Mouse (Mus musculus) E14TG2a.4 (cell line): ENCODE results near the gene Eps8l1.
"Not testable (repeated sequence)": the region's sequence is repeated elsewhere in the genome, so short reads cannot be mapped to it uniquely, and the experiment has no call there.

Source experiments
- H3K27me3 ChIP-seq: 2 replicates; pipeline ENCODE4 v1.6.1; 2014; ENCODE audit warnings: low read length, control low read depth; ENCODE audit not compliant: insufficient read depth
- H3K36me3 ChIP-seq: 2 replicates; pipeline ENCODE4 v1.6.1; 2014; ENCODE audit warnings: low read length, control low read depth; ENCODE audit not compliant: insufficient read depth
- H3K4me1 ChIP-seq: replicated peaks from 2 replicates; pipeline ENCODE4 v1.6.1; 2014; ENCODE audit warnings: low read depth, low read length, control low read depth
- H3K4me3 ChIP-seq: replicated peaks from 2 replicates; pipeline ENCODE4 v1.5.1; 2014; ENCODE audit warnings: mild to moderate bottlenecking, low read length
- H3K9me3 ChIP-seq: 2 replicates; pipeline ENCODE4 v1.6.1; 2014; ENCODE audit warnings: low read length, control low read depth
- CTCF ChIP-seq: conservative IDR thresholded peaks from 2 replicates; pipeline ENCODE4 v1.5.1; 2014; ENCODE audit warnings: low read length
- NANOG ChIP-seq: IDR thresholded peaks from 2 replicates; pipeline ENCODE4 v1.6.1; 2014; ENCODE audit warnings: borderline replicate concordance, low read length, mixed read lengths
- POU5F1 ChIP-seq: IDR thresholded peaks from 2 replicates; pipeline ENCODE4 v1.6.1; 2014; ENCODE audit warnings: low read length, borderline replicate concordance

The Eps8l1 gene

GRCm38 (mm10) chr7:4518487-4518886 is 58.0 kb downstream of the Eps8l1 start:
- Histone ChIP-seq H3K27me3 (peaks cover 29% of the 10 kb centered on the region), H3K4me1 (peaks cover 77% of the 10 kb centered on the region), H3K4me3 (no peak overlapping the region), H3K9me3 (no peaks in the 10 kb centered on the region), H3K36me3 (peaks cover 25% of the 10 kb centered on the region)
- no peak for TF ChIP-seq NANOG
- TF ChIP-seq CTCF, result no peak
- no peak for TF ChIP-seq POU5F1

DNA sequence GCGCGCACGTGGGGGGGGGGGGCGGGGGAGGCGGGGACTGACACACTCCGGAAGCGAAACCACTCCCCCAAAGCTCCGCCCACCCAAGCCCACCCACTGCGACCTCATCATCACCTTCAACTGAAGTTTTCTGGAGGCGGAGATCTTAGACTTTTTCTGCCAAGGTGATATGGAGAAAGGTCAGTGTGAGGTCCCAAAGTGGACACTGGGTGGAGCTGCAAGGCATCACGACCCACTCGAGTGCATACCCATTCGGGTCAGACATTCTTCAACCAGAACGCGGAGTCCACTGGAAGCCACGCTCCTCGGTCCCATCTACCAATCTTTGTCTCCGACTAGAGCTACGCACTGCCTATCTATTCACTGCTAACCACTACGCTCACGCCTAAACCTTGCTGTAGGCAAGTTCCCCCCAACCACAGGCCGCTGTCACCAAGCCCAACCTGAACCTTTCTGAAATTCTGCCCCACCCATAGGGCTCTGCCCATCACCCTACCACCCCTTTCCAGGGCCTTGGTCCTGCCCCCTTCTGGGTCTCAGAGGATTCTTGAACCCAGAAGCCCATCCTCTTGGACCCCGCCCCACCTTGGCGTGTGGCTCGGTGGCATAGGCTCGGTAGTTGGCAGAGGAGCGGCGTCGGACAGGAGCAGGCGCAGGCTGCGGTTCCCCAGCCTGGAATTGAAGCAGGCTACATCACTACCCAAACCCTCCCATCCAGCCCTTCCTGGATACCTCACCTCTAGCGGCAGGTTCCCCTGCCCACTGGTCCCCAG is 60.9 kb downstream of the Eps8l1 start:
- Histone ChIP-seq H3K4me3 (peak overlapping the region; percentile 61), H3K9me3 (0 out of 2 replicates have a peak, but pooled peaks cover 3% of the 10 kb centered on the region), H3K36me3 (peaks cover 30% of the 10 kb centered on the region), H3K4me1 (peaks cover 60% of the 10 kb centered on the region), H3K27me3 (peaks cover 26% of the 10 kb centered on the region)
- TF ChIP-seq POU5F1, result no peak
- no peak for TF ChIP-seq CTCF
- TF ChIP-seq NANOG, result no peak

DNA sequence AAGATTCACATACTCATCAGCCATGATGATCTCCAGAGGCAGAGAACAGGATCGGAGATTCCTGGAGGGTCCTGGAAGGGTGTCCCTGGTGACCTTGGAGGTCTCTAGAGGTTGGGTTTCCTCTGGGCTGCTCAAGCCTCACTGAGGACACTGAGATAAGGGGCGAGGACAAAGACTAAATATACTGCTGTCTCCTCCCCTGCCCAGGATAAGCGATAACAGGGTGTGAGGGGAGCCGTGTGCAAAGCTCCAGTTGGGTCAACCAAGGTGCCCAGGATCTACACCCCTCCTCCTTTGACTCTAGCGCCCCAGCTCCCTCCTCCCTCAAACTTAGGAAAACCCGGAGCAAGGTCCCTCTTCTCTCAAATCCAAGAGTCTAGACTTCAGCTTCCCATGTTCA is 61.8 kb downstream of the Eps8l1 start:
- Histone ChIP-seq H3K36me3 (peaks cover 30% of the 10 kb centered on the region), H3K4me3 (peak overlapping the region; percentile 35; the same call in 1 of the 2 replicates), H3K4me1 (peaks cover 59% of the 10 kb centered on the region), H3K9me3 (0 out of 2 replicates have a peak, but pooled peaks cover 3% of the 10 kb centered on the region), H3K27me3 (peaks cover 26% of the 10 kb centered on the region)
- TF ChIP-seq POU5F1 (no peak), NANOG (no peak), CTCF (no peak)

- H3K4me1 ChIP-seq, result peaks cover 66% of the 10 kb centered on the region
- H3K36me3 ChIP-seq, result peaks cover 23% of the 10 kb centered on the region
- peak overlapping the region; percentile 35 for H3K4me3 ChIP-seq
- no peak for TF ChIP-seq NANOG
- TF ChIP-seq POU5F1, result no peak
- TF ChIP-seq CTCF, result no peak
- peaks cover 26% of the 10 kb centered on the region for H3K27me3 ChIP-seq
- H3K9me3 ChIP-seq, result 0 out of 2 replicates have a peak, but pooled peaks cover 3% of the 10 kb centered on the region
Observed at GRCm38 (mm10) chr7:4523205-4524130, 63.0 kb downstream of the Eps8l1 start.

GRCm38 (mm10) chr7:4524212-4524922 is 63.9 kb downstream of the Eps8l1 start, which contains the start of gene Tnni3:
Tnni3 (minus strand) TSS chr7:4524229.
- H3K9me3 ChIP-seq, result not testable (repeated sequence)
- Histone ChIP-seq H3K27me3 (peaks cover 26% of the 10 kb centered on the region), H3K36me3 (peaks cover 16% of the 10 kb centered on the region), H3K4me1 (peaks cover 67% of the 10 kb centered on the region), H3K4me3 (peak within 1 kb of the TSS; percentile 35)
- peak; percentile 57 for TF ChIP-seq CTCF

DNA sequence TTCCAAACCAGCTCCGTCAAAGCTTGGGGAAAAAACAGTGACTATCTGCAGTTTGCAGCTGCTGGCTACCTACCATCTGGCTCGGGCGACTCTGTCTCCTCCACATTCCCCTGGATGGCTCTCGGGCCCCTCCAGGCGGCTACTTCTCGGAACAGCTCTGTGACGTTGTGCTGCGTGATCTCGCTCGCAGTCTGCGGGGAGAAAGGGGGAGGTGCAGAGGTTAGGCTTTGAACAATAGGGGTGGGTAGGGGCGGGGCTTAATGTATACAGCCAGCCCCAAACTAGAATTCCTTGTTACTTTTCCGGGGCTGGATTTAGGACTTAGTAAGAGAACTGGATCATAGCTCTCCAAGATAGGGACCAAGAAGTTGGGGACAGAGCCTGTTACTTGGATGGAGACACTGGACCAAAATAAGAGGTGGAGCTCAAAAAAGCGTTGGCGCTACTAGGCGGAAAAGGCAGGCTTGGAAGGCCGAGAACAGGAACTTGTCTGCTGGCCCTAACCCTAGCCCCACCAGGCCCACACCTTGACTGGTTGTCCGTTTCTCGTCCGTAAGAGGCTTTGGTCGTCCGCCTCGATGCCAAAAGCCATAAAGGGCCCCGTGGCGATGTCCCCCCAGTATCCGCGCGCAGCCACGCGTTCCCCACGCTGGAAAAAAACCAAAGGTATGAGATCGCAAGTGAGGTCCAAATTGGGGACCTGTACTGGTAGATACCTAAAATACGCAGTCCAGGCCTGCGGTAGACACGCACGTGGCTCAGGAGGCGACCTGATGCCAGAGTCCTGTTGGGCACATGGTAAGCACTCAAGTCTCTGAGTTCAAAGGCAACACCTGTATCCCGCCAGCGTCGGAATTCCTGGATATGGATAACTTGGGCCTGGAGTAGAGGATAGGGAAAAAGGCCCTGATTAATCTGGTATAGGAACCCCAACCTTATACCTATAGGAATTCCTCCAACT is 66.1 kb downstream of the Eps8l1 start:
- Histone ChIP-seq H3K36me3 (peaks cover 4% of the 10 kb centered on the region), H3K9me3 (0 out of 2 replicates have a peak, but pooled peaks cover 3% of the 10 kb centered on the region), H3K4me1 (peaks cover 72% of the 10 kb centered on the region), H3K27me3 (peaks cover 12% of the 10 kb centered on the region), H3K4me3 (peak overlapping the region; percentile 73)
- no peak for TF ChIP-seq NANOG
- peak; percentile 61 for TF ChIP-seq CTCF
- no peak for TF ChIP-seq POU5F1

GRCm38 (mm10) chr7:4527302-4527689 is 66.8 kb downstream of the Eps8l1 start:
- peaks cover 4% of the 10 kb centered on the region for H3K36me3 ChIP-seq
- H3K4me3 ChIP-seq, result peak overlapping the region; percentile 73
- H3K9me3 ChIP-seq, result 0 out of 2 replicates have a peak, but pooled peaks cover 3% of the 10 kb centered on the region
- peaks cover 5% of the 10 kb centered on the region; the same call in 1 of the 2 replicates for H3K27me3 ChIP-seq
- H3K4me1 ChIP-seq, result peaks cover 72% of the 10 kb centered on the region
- TF ChIP-seq NANOG (no peak), CTCF (no peak), POU5F1 (no peak)
